Mouse (Mus musculus): ENCODE results near the gene Myt1l. TPM values are rescaled to one million over a fixed set of nuclear protein-coding genes. Genes with fewer than 3 reads are reported as not detected.

Gene Myt1l
- polyA plus RNA-seq, 1 experiment from 2014 or later = 96.6 TPM

- 13% methylated on average over 4 of the region's 4 CpGs for WGBS
- DNase-seq (ENCODE audit: low spot score) (peak; percentile 83), ATAC-seq (peak; percentile 22; the same call in 1 of the 2 replicates)
- H3K36me3 ChIP-seq (ENCODE audit: control insufficient read depth, insufficient read depth, low read length) = no peaks in the 10 kb centered on the region
- H3K27ac ChIP-seq (ENCODE audit: low read depth, low read length) = peak overlapping the region; percentile 65
- H3K4me2 ChIP-seq (ENCODE audit: low read length) = no peak overlapping the region
- peaks cover 62% of the 10 kb centered on the region for H3K4me1 ChIP-seq (ENCODE audit: control insufficient read depth, insufficient read depth, low read length)
- no peaks in the 10 kb centered on the region for H3K27me3 ChIP-seq (replicated peaks; ENCODE audit: control insufficient read depth, insufficient read depth, low read length)
- H3K9ac ChIP-seq (ENCODE audit: low read length) = no peak overlapping the region; the same call in 1 of the 2 replicates
- no peaks in the 10 kb centered on the region for H3K9me3 ChIP-seq (replicated peaks; ENCODE audit: control insufficient read depth, low read length)
- H3K4me3 ChIP-seq (ENCODE audit: low read depth, low read length) = no peak overlapping the region
These were observed 174.4 kb downstream of the Myt1l start for GRCm38 (mm10) chr12:29702626-29703025.

- no peak for ATAC-seq
- Histone ChIP-seq H3K4me1 (ENCODE audit: control insufficient read depth, insufficient read depth, low read length) (peaks cover 53% of the 10 kb centered on the region), H3K27me3 (replicated peaks; ENCODE audit: control insufficient read depth, insufficient read depth, low read length) (no peaks in the 10 kb centered on the region), H3K9me3 (replicated peaks; ENCODE audit: control insufficient read depth, low read length) (no peaks in the 10 kb centered on the region), H3K27ac (ENCODE audit: low read depth, low read length) (peak overlapping the region; percentile 65), H3K9ac (ENCODE audit: low read length) (no peak overlapping the region), H3K4me2 (ENCODE audit: low read length) (no peak overlapping the region), H3K36me3 (ENCODE audit: control insufficient read depth, insufficient read depth, low read length) (no peaks in the 10 kb centered on the region), H3K4me3 (ENCODE audit: low read depth, low read length) (no peak overlapping the region)
- no peak for DNase-seq (ENCODE audit: low spot score)
- 73% methylated on average over 8 of the region's 8 CpGs for WGBS
These were observed 175.4 kb downstream of the Myt1l start for GRCm38 (mm10) chr12:29703541-29703940.

GRCm38 (mm10) chr12:29707094-29707493 is 178.9 kb downstream of the Myt1l start:
- WGBS = 71% methylated on average over 3 of the region's 3 CpGs
- DNase-seq (ENCODE audit: low spot score) = no peak
- Histone ChIP-seq H3K9me3 (replicated peaks; ENCODE audit: control insufficient read depth, low read length) (no peaks in the 10 kb centered on the region), H3K27me3 (replicated peaks; ENCODE audit: control insufficient read depth, insufficient read depth, low read length) (no peaks in the 10 kb centered on the region), H3K4me2 (ENCODE audit: low read length) (no peak overlapping the region), H3K27ac (ENCODE audit: low read depth, low read length) (no peak overlapping the region), H3K9ac (ENCODE audit: low read length) (no peak overlapping the region), H3K36me3 (ENCODE audit: control insufficient read depth, insufficient read depth, low read length) (no peaks in the 10 kb centered on the region), H3K4me3 (ENCODE audit: low read depth, low read length) (no peak overlapping the region), H3K4me1 (ENCODE audit: control insufficient read depth, insufficient read depth, low read length) (peaks cover 23% of the 10 kb centered on the region)
- ATAC-seq = no peak

- ATAC-seq (no peak), DNase-seq (ENCODE audit: low spot score) (no peak)
- Histone ChIP-seq H3K4me2 (ENCODE audit: low read length) (no peak overlapping the region), H3K27ac (ENCODE audit: low read depth, low read length) (no peak overlapping the region), H3K9me3 (replicated peaks; ENCODE audit: control insufficient read depth, low read length) (no peaks in the 10 kb centered on the region), H3K4me1 (ENCODE audit: control insufficient read depth, insufficient read depth, low read length) (peaks cover 13% of the 10 kb centered on the region), H3K4me3 (ENCODE audit: low read depth, low read length) (no peak overlapping the region), H3K9ac (ENCODE audit: low read length) (no peak overlapping the region), H3K27me3 (replicated peaks; ENCODE audit: control insufficient read depth, insufficient read depth, low read length) (no peaks in the 10 kb centered on the region), H3K36me3 (ENCODE audit: control insufficient read depth, insufficient read depth, low read length) (no peaks in the 10 kb centered on the region)
- WGBS = 77% methylated on average over 3 of the region's 3 CpGs
These were observed 180.0 kb downstream of the Myt1l start for GRCm38 (mm10) chr12:29708166-29708565.

GRCm38 (mm10) chr12:29712795-29713721 is 184.9 kb downstream of the Myt1l start:
- H3K4me2 ChIP-seq (ENCODE audit: low read length) = no peak overlapping the region
- no peaks in the 10 kb centered on the region for H3K4me1 ChIP-seq (ENCODE audit: control insufficient read depth, insufficient read depth, low read length)
- no peaks in the 10 kb centered on the region for H3K36me3 ChIP-seq (ENCODE audit: control insufficient read depth, insufficient read depth, low read length)
- ATAC-seq (no peak), DNase-seq (ENCODE audit: low spot score) (no peak)
- WGBS = 89% methylated on average over 15 of the region's 15 CpGs
- H3K4me3 ChIP-seq (ENCODE audit: low read depth, low read length) = no peak overlapping the region
- H3K9me3 ChIP-seq (replicated peaks; ENCODE audit: control insufficient read depth, low read length) = no peaks in the 10 kb centered on the region
- H3K9ac ChIP-seq (ENCODE audit: low read length) = no peak overlapping the region
- no peak overlapping the region for H3K27ac ChIP-seq (ENCODE audit: low read depth, low read length)
- no peaks in the 10 kb centered on the region for H3K27me3 ChIP-seq (replicated peaks; ENCODE audit: control insufficient read depth, insufficient read depth, low read length)

GRCm38 (mm10) chr12:29723722-29724338 is 195.6 kb downstream of the Myt1l start:
- WGBS = 52% methylated on average over 17 of the region's 17 CpGs
- DNase-seq (ENCODE audit: low spot score) (peak; percentile 88), ATAC-seq (peak; percentile 89)
- peak overlapping the region; percentile 72 for H3K27ac ChIP-seq (ENCODE audit: low read depth, low read length)
- H3K9ac ChIP-seq (ENCODE audit: low read length) = no peak overlapping the region
- peaks cover 13% of the 10 kb centered on the region for H3K4me1 ChIP-seq (ENCODE audit: control insufficient read depth, insufficient read depth, low read length)
- H3K36me3 ChIP-seq (ENCODE audit: control insufficient read depth, insufficient read depth, low read length) = no peaks in the 10 kb centered on the region
- no peaks in the 10 kb centered on the region for H3K9me3 ChIP-seq (replicated peaks; ENCODE audit: control insufficient read depth, low read length)
- H3K4me2 ChIP-seq (ENCODE audit: low read length) = no peak overlapping the region
- no peaks in the 10 kb centered on the region for H3K27me3 ChIP-seq (replicated peaks; ENCODE audit: control insufficient read depth, insufficient read depth, low read length)
- H3K4me3 ChIP-seq (ENCODE audit: low read depth, low read length) = no peak overlapping the region

- WGBS = 69% methylated on average over 2 of the region's 2 CpGs
- Histone ChIP-seq H3K9ac (ENCODE audit: low read length) (no peak overlapping the region), H3K27ac (ENCODE audit: low read depth, low read length) (no peak overlapping the region), H3K36me3 (ENCODE audit: control insufficient read depth, insufficient read depth, low read length) (peaks cover 3% of the 10 kb centered on the region; the same call in 1 of the 2 replicates), H3K9me3 (replicated peaks; ENCODE audit: control insufficient read depth, low read length) (no peaks in the 10 kb centered on the region), H3K4me1 (ENCODE audit: control insufficient read depth, insufficient read depth, low read length) (peaks cover 9% of the 10 kb centered on the region), H3K27me3 (replicated peaks; ENCODE audit: control insufficient read depth, insufficient read depth, low read length) (no peaks in the 10 kb centered on the region), H3K4me2 (ENCODE audit: low read length) (no peak overlapping the region), H3K4me3 (ENCODE audit: low read depth, low read length) (no peak overlapping the region)
- peak; percentile 30 for DNase-seq (ENCODE audit: low spot score)
- no peak for ATAC-seq
These were observed 200.1 kb downstream of the Myt1l start for GRCm38 (mm10) chr12:29728294-29728693.

- Histone ChIP-seq H3K27ac (ENCODE audit: low read depth, low read length) (peak overlapping the region; percentile 66), H3K9ac (ENCODE audit: low read length) (no peak overlapping the region), H3K4me1 (ENCODE audit: control insufficient read depth, insufficient read depth, low read length) (no peaks in the 10 kb centered on the region), H3K9me3 (replicated peaks; ENCODE audit: control insufficient read depth, low read length) (no peaks in the 10 kb centered on the region), H3K36me3 (ENCODE audit: control insufficient read depth, insufficient read depth, low read length) (no peaks in the 10 kb centered on the region), H3K4me3 (ENCODE audit: low read depth, low read length) (no peak overlapping the region), H3K27me3 (replicated peaks; ENCODE audit: control insufficient read depth, insufficient read depth, low read length) (no peaks in the 10 kb centered on the region), H3K4me2 (ENCODE audit: low read length) (no peak overlapping the region)
- peak; percentile 70 for DNase-seq (ENCODE audit: low spot score)
- 37% methylated on average over 8 of the region's 8 CpGs for WGBS
- ATAC-seq = peak; percentile 61; the same call in 1 of the 2 replicates
These were observed 212.3 kb downstream of the Myt1l start for GRCm38 (mm10) chr12:29740346-29741025.

Measured in forebrain, embryonic 14.5 days (tissue).